Mouse (Mus musculus): ENCODE data around the gene Wnt1.

- TF ChIP-seq CTCF (IDR thresholded peaks at IDR 0.05; ENCODE audit: low read depth, low read length): no peak
- TF ChIP-seq POLR2A (IDR thresholded peaks at IDR 0.05; ENCODE audit: insufficient read depth, low read length): no peak
- TF ChIP-seq EP300 (IDR thresholded peaks at IDR 0.05; ENCODE audit: insufficient read depth, low read depth, low read length): no peak
Measured at GRCm38 (mm10) chr15:98747296-98747695, 42.4 kb upstream of the Wnt1 start.

Measured in ES-Bruce4 (cell line).